Mouse (Mus musculus): ENCODE results near the gene Cp.

- TF ChIP-seq CTCF (IDR thresholded peaks at IDR 0.05; ENCODE audit: low read depth) (no peak), EP300 (optimal IDR thresholded peaks at IDR 0.05) (no peak)
These were observed 3.4 kb upstream of the Cp start for GRCm38 (mm10) chr3:19953425-19953824.
